Mouse (Mus musculus): ENCODE measurements at regions not wholly inside any gene's neighbourhood (a gene's known extent, or its start where the extent isn't known, plus 50 kb on each side); places are given as distances from the start of the nearest gene placed in this dataset.

DNA sequence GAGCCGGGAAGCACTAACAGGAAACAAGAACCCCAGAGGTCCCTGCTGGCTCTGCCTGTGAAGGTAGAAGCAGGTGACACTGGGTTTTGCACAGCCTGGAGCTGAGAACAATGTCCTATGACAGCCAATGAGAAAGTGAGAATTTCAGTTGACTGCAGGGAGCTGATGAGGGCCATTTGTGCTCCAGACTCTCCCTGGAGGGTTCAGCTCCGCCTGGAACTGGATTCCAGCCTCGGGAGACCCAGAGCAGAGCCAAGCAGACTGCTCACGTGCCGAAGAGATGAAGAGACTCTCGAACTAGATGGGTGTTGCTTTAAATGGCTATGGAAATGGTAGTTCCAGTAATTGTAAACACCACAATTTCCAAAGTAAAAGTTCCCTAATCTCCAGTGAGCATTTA lies 93.5 kb downstream of the Cand1 start:
- no peak overlapping the region for H3K27ac ChIP-seq
- H3K27me3 ChIP-seq = no peaks in the 10 kb centered on the region
- H3K4me3 ChIP-seq (replicated peaks) = no peak overlapping the region
- H3K4me1 ChIP-seq (replicated peaks) = no peaks in the 10 kb centered on the region
- 64% methylated on average over 6 of the region's 6 CpGs for WGBS (ENCODE audit: insufficient replicate concordance)
- DNase-seq (no peak), ATAC-seq (ENCODE audit: low read depth) (no peak)
- no peaks in the 10 kb centered on the region for H3K36me3 ChIP-seq
- no peaks in the 10 kb centered on the region for H3K9me3 ChIP-seq (replicated peaks)
- H3K4me2 ChIP-seq = no peak overlapping the region
- H3K9ac ChIP-seq = no peak overlapping the region

DNA sequence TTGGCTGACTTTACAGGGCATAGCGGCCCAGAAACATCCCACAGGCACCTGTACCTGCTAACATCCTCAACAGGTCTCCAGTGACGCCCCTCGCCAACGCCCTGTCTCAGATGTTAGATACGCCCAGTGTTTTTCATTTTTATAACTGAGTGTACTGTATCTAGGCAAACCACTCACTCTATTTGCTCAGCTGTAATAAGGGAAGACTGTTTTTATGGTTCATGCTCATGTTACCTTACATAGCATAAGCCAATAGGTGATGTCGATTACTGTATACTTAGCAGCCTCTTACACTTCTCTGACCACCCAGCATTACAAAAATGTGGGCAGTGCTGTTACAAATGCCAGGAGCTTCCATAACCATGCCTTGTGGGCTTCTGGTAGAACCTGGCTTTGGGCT lies 97.0 kb downstream of the Cand1 start:
- H3K27ac ChIP-seq = no peak overlapping the region
- no peak for ATAC-seq (ENCODE audit: low read depth)
- H3K27me3 ChIP-seq = no peaks in the 10 kb centered on the region
- no peak overlapping the region for H3K4me2 ChIP-seq
- H3K4me3 ChIP-seq (replicated peaks) = no peak overlapping the region
- no peak overlapping the region for H3K9ac ChIP-seq
- 85% methylated on average over 6 of the region's 6 CpGs for WGBS (ENCODE audit: insufficient replicate concordance)
- DNase-seq = no peak
- H3K9me3 ChIP-seq (replicated peaks) = no peaks in the 10 kb centered on the region
- no peaks in the 10 kb centered on the region for H3K4me1 ChIP-seq (replicated peaks)
- no peaks in the 10 kb centered on the region for H3K36me3 ChIP-seq

DNA sequence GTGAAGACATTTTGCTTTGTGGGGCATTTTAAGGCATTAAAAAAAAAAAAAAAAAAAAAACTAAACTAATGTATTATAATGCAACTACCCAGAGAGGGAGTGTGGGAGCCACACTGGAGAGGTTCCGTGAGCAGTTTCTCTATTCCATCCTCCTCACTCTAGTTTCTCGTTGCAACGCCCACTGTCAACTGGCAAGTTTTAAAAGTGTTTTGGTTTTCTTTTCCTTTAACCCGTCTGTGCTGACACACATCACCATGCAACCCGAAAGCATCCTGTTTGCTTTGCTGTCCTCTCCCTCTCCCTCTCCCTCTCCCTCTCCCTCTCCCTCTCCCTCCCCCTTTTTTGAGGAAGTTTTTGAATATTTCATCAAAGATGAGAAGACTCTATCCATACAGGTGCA lies 97.5 kb downstream of the Cand1 start:
- WGBS (ENCODE audit: insufficient replicate concordance) = 66% methylated on average over 5 of the region's 5 CpGs

DNA sequence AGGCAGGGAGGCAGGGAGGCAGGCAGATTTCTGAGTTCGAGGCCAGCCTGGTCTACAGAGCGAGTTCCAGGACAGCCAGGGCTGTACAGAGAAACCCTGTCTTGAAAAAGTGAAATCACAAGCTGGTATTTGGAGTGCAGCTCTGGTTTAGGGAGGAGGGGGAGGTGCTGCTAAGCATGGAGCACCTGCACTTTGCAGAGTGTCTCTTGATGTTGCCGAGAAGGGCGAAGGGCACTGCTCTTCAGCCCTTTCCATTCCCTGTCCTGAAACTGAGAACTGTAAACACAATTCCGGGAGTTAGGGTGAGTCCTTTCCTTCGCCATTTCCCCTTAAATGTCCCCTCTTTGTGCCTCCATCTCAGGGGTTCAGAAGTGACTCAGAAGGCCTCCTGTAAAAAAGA lies 101.6 kb downstream of the Cand1 start:
- Histone ChIP-seq H3K27ac (no peak overlapping the region; the same call in 1 of the 2 replicates), H3K27me3 (no peaks in the 10 kb centered on the region), H3K4me1 (replicated peaks) (peaks cover 15% of the 10 kb centered on the region), H3K36me3 (no peaks in the 10 kb centered on the region), H3K9me3 (replicated peaks) (no peaks in the 10 kb centered on the region), H3K4me2 (no peak overlapping the region), H3K9ac (no peak overlapping the region), H3K4me3 (replicated peaks) (no peak overlapping the region)
- ATAC-seq (ENCODE audit: low read depth) = no peak; the same call in 1 of the 2 replicates
- 58% methylated on average over 6 of the region's 6 CpGs for WGBS (ENCODE audit: insufficient replicate concordance)
- no peak for DNase-seq

More for the DNA sequence above, 97.5 kb downstream of the Cand1 start:
- H3K27me3 ChIP-seq = no peaks in the 10 kb centered on the region
- no peaks in the 10 kb centered on the region for H3K9me3 ChIP-seq (replicated peaks)
- H3K27ac ChIP-seq = no peak overlapping the region
- H3K4me1 ChIP-seq (replicated peaks) = no peaks in the 10 kb centered on the region
- no peaks in the 10 kb centered on the region for H3K36me3 ChIP-seq
- ATAC-seq (ENCODE audit: low read depth) (no peak), DNase-seq (no peak)
- no peak overlapping the region for H3K4me2 ChIP-seq
- H3K4me3 ChIP-seq (replicated peaks) = no peak overlapping the region
- H3K9ac ChIP-seq = no peak overlapping the region

DNA sequence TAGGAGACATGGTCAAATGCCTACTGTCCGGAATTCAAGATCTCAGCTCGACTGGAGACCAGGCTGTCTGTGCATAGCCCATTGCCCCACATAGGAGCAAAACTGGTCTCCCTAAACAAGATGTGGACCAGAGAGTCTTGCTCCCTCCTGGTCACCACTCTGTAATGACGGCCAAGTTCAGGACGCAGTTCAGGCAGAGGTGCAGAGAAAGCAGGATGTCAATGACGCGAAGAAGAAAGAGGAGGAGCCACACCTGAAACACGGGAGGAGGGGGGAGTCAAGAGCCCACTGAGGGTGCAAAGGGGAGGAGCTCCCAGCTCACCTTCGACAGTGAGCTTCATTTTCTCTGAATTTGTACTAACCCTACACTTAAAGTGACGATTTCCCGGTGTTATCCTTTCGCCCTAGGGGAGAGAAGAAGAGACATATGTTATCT lies 104.3 kb downstream of the Cand1 start:
- Histone ChIP-seq H3K4me1 (replicated peaks) (peaks cover 15% of the 10 kb centered on the region), H3K9me3 (replicated peaks) (no peaks in the 10 kb centered on the region), H3K4me2 (peak overlapping the region; percentile 33), H3K36me3 (no peaks in the 10 kb centered on the region), H3K27ac (no peak overlapping the region), H3K27me3 (no peaks in the 10 kb centered on the region), H3K9ac (no peak overlapping the region), H3K4me3 (replicated peaks) (no peak overlapping the region)
- 49% methylated on average over 11 of the region's 11 CpGs for WGBS (ENCODE audit: insufficient replicate concordance)
- ATAC-seq (ENCODE audit: low read depth) = no peak
- DNase-seq = peak; percentile 21

DNA sequence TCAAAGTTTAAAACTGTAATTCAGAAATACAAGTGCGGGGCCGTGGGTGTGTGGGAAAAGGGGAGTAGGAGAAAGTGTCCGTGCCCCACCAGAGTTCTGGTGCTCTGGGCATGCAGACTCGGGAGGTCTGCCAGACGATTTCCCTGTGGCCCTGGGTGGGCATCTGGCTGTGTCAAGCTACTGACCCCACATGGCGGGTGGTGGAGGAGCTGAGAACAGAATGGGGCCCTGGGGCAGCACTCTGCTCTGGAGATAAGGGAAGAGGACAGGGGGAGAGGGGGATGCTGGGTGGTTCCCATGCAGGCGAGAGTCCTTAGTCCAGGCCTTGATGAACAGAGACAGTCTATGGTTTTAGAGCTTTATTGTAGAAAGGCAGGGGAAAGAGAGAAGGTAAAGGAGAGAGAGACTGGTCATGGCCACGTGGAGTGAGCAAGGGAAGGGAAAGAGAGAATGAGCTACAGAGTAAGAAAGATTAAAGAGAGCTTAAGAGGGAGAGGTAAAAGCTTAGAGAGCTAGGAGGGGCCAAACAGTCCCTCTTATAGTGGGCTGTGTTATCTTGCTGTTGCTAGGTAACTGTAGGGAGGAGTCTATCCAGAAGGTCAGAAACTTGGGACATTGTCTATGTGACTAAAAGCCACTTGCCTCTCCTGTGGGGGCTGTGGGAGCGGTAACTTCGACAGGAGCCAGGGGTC lies 104.9 kb downstream of the Cand1 start:
- ATAC-seq (ENCODE audit: low read depth) (peak; percentile 85), DNase-seq (peak; percentile 15)
- Histone ChIP-seq H3K9me3 (replicated peaks) (no peaks in the 10 kb centered on the region), H3K36me3 (no peaks in the 10 kb centered on the region), H3K4me3 (replicated peaks) (no peak overlapping the region), H3K27me3 (no peaks in the 10 kb centered on the region), H3K4me2 (peak overlapping the region; percentile 33), H3K27ac (no peak overlapping the region), H3K9ac (no peak overlapping the region), H3K4me1 (replicated peaks) (peaks cover 15% of the 10 kb centered on the region)
- 37% methylated on average over 10 of the region's 10 CpGs for WGBS (ENCODE audit: insufficient replicate concordance)

DNA sequence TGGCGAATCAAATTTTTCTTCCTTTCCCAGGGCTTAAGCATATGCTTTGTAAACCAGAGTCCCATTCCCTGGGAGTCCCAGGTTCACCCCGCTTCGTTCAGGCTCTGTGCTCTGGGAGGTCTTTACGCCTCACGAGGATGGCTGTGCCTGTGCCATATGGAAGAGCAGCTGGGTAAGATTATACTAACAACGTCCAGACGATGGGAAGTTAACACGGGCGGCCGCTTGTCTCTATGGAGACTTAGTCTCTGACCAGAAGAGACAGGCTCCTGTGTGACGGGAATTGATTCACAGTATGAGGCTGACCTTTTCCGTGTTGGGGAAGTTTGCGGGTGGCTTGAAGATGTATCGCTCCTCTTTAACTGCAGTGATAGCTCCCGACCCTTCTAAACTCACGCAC lies 107.9 kb downstream of the Cand1 start:
- H3K9ac ChIP-seq = no peak overlapping the region
- H3K4me3 ChIP-seq (replicated peaks) = no peak overlapping the region
- no peak for DNase-seq
- WGBS (ENCODE audit: insufficient replicate concordance) = 60% methylated on average over 16 of the region's 16 CpGs
- peaks cover 15% of the 10 kb centered on the region for H3K4me1 ChIP-seq (replicated peaks)
- no peaks in the 10 kb centered on the region for H3K9me3 ChIP-seq (replicated peaks)
- no peaks in the 10 kb centered on the region for H3K36me3 ChIP-seq
- no peak overlapping the region for H3K4me2 ChIP-seq
- H3K27ac ChIP-seq = no peak overlapping the region
- ATAC-seq (ENCODE audit: low read depth) = no peak
- no peaks in the 10 kb centered on the region for H3K27me3 ChIP-seq

DNA sequence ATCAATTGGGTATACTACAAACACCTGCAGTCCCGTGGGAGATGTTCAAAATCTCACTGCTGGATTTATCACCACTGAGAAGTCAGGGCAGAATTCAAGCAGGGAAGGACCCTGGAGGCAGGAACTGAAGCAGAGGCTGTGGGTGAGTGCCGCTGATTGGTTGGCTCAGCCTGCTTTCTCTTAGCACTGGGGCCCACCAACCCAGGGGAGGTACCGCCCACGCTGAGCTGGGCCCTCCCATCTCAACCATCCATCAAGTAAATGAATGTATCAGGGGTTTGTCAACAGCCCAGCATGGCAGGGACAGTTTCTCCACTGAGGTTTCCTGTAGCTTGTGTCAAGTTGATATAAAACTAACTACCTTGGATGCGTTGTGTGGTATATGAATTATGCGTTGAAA lies 109.2 kb downstream of the Cand1 start:
- H3K27ac ChIP-seq = no peak overlapping the region
- no peak overlapping the region for H3K9ac ChIP-seq
- H3K4me3 ChIP-seq (replicated peaks) = no peak overlapping the region
- no peaks in the 10 kb centered on the region for H3K9me3 ChIP-seq (replicated peaks)
- ATAC-seq (ENCODE audit: low read depth) = no peak
- H3K4me1 ChIP-seq (replicated peaks) = peaks cover 14% of the 10 kb centered on the region
- no peaks in the 10 kb centered on the region for H3K36me3 ChIP-seq
- 65% methylated on average over 6 of the region's 6 CpGs for WGBS (ENCODE audit: insufficient replicate concordance)
- no peak overlapping the region for H3K4me2 ChIP-seq
- DNase-seq = no peak
- no peaks in the 10 kb centered on the region for H3K27me3 ChIP-seq

DNA sequence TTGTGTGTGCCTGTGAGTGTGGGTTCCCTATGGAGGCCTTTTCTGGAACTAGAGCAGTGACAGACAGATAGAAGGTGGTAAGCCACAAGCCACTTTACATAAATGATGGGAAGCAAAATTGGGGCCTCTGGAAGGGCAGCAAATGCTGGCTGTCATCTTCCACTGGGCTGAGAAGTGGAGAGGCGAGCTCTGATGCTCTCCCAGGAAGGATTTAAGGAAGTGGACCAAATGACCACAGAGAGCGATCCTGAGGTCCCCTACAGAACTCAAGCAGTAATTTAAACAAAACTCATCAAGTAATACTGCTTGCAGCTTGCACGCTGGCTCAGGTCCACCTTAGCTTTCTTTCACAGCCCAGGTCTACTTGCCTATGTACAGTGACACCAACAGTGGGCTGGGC lies 111.8 kb downstream of the Cand1 start:
- H3K9ac ChIP-seq = no peak overlapping the region
- H3K9me3 ChIP-seq (replicated peaks) = no peaks in the 10 kb centered on the region
- ATAC-seq (ENCODE audit: low read depth) (no peak), DNase-seq (no peak)
- H3K27me3 ChIP-seq = no peaks in the 10 kb centered on the region
- no peak overlapping the region for H3K4me2 ChIP-seq
- H3K27ac ChIP-seq = no peak overlapping the region
- H3K36me3 ChIP-seq = no peaks in the 10 kb centered on the region
- WGBS (ENCODE audit: insufficient replicate concordance) = 60% methylated on average over 3 of the region's 3 CpGs
- no peaks in the 10 kb centered on the region for H3K4me1 ChIP-seq (replicated peaks)
- no peak overlapping the region for H3K4me3 ChIP-seq (replicated peaks)

DNA sequence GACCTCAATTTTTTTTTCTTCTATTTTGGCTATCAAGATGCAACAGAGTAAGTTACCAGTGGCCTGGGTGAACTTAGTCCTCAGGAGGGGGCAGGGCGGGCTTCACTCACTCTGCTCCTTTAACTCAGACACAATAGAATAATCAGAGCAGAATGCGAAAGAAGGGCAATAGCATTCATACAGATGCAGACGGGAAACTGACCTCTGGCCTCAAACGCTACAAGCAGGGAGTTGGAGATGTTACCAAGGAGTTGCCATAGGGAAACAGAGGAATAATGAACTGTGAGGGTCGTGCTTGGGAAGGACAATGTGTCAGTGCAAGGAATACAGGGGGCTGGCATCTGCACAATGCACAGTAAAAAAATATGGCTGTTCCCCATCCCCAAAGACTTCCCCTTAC lies 116.3 kb downstream of the Cand1 start:
- H3K4me2 ChIP-seq = no peak overlapping the region
- WGBS (ENCODE audit: insufficient replicate concordance) = 79% methylated on average over 5 of the region's 5 CpGs
- no peaks in the 10 kb centered on the region for H3K4me1 ChIP-seq (replicated peaks)
- no peaks in the 10 kb centered on the region for H3K36me3 ChIP-seq
- DNase-seq (no peak), ATAC-seq (ENCODE audit: low read depth) (no peak)
- no peaks in the 10 kb centered on the region for H3K9me3 ChIP-seq (replicated peaks)
- H3K4me3 ChIP-seq (replicated peaks) = no peak overlapping the region
- no peak overlapping the region for H3K9ac ChIP-seq
- H3K27ac ChIP-seq = no peak overlapping the region
- no peaks in the 10 kb centered on the region for H3K27me3 ChIP-seq

DNA sequence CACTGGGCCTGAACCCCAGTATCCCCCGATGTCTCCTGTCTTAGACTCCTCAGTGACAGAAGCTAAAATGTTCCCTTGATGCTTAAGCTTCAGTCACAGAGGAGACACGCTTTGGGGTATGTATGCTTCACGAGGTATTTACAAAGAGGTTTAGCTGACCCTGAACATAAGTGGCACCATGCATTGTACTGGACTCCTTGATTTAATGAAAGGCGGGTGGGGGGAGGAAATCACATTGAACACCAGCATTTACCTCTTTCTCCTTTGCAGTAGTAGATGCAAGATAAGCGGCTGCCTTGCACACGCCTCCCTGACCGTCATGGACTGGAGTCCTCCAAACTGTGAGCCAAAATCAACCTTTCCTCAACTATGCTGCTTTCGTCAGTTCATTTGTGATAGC lies 117.5 kb downstream of the Cand1 start:
- WGBS (ENCODE audit: insufficient replicate concordance) = 83% methylated on average over 8 of the region's 8 CpGs
- H3K27me3 ChIP-seq = no peaks in the 10 kb centered on the region
- no peak for DNase-seq
- H3K4me1 ChIP-seq (replicated peaks) = no peaks in the 10 kb centered on the region
- no peak overlapping the region for H3K4me2 ChIP-seq
- no peak overlapping the region for H3K27ac ChIP-seq
- H3K36me3 ChIP-seq = no peaks in the 10 kb centered on the region
- H3K9ac ChIP-seq = no peak overlapping the region
- no peak overlapping the region for H3K4me3 ChIP-seq (replicated peaks)
- H3K9me3 ChIP-seq (replicated peaks) = no peaks in the 10 kb centered on the region
- ATAC-seq (ENCODE audit: low read depth) = no peak

DNA sequence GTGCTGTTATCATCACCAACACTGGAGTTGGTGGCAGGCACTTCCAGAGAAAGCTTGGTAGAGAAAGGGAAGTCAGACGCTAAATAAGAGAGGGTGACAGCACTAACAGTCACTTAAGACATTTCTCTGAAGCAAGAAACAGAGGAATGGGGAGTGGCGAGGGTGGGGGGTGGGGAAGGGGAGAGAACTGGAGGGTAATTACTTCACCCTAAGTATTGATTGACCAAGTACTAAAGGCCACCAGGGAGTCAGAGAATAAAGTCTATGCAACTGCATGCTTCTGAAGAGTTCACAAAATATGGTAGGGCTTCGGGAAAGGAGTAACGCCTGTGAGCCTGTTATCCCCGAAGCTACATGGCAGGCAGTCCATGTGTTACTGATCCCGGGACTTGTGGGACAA lies 118.3 kb downstream of the Cand1 start:
- Histone ChIP-seq H3K9ac (no peak overlapping the region), H3K36me3 (no peaks in the 10 kb centered on the region), H3K4me2 (no peak overlapping the region), H3K4me3 (replicated peaks) (no peak overlapping the region), H3K27ac (no peak overlapping the region), H3K9me3 (replicated peaks) (no peaks in the 10 kb centered on the region), H3K4me1 (replicated peaks) (no peaks in the 10 kb centered on the region), H3K27me3 (no peaks in the 10 kb centered on the region)
- no peak for ATAC-seq (ENCODE audit: low read depth)
- DNase-seq = no peak
- 64% methylated on average over 6 of the region's 6 CpGs for WGBS (ENCODE audit: insufficient replicate concordance)

All from liver, embryonic 13.5 days (tissue).